Mouse (Mus musculus) gonadal fat pad, adult 2 months (tissue): ENCODE results near the gene Card19. TPM values are rescaled to one million over a fixed set of nuclear protein-coding genes. Genes with fewer than 3 reads are reported as not detected.

ENCODE experiments used
- DNase-seq: peaks from one replicate; pipeline ENCODE4 v3.0.0-alpha.2; 2012; ENCODE audit warnings: low read depth
- polyA plus RNA-seq: library from polyadenylated mRNA; depleted of rRNA; stranded (reverse); fragments of >200 nt; gene quantifications from 2 replicates; pipeline ENCODE4 v1.2.3, GENCODE M21; 2012; rRNA removed

Card19 gene
- polyA plus RNA-seq, 1 experiment: 108 TPM

DNA sequence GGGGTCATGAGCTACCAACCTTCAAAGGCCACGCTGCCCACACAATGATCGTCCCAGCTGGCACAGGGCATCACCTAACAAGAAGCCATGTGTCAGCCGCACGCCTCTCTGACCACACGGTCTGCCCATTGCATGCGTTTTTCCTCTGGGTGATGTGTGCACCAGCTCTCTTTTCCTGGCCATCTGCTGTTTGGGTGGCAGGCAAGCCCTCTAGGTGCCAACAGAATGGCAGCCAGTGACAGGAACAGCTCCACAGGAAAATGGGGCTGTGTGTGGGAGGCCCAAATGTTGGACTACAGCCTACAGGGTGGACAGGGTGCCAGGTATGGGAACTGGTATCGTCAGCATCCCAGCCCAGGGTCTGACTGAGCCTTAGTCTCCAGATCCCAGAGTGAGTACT is 43.5 kb downstream of the Card19 start:
- DNase-seq: no peak

- no peak for DNase-seq
Measured at GRCm38 (mm10) chr13:49171729-49172128, 44.1 kb downstream of the Card19 start.

- DNase-seq: no peak
Measured at GRCm38 (mm10) chr13:49170623-49171022, 45.2 kb downstream of the Card19 start.

- no peak for DNase-seq
Measured at GRCm38 (mm10) chr13:49169448-49170207, 46.2 kb downstream of the Card19 start.

- DNase-seq: no peak
Measured at GRCm38 (mm10) chr13:49167081-49167480, 48.8 kb downstream of the Card19 start.

- DNase-seq: no peak
Measured at GRCm38 (mm10) chr13:49163645-49164044, 52.2 kb downstream of the Card19 start.

DNA sequence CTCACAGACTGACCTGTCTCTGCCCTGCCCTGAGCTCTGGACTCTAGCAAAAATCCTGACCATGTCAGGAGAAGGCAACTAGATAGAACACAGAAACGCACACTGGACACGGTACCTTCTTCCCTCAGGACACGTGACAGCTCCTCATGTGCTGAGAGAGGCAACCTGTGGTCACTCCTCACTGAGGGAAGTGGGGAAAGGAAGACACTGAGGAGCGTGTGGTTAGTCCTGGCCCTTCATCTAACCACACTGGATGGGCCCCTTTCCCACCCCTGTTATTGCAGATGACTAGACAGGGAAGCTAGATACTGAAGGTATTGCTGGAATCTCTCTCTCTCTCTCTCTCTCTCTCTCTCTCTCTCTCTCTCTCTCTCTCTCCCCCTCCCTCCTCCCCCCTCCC is 53.1 kb downstream of the Card19 start:
- no peak for DNase-seq

- no peak for DNase-seq
Measured at GRCm38 (mm10) chr13:49161236-49161635, 54.6 kb downstream of the Card19 start.

- no peak for DNase-seq
Measured at GRCm38 (mm10) chr13:49158040-49158713, 57.7 kb downstream of the Card19 start.

- no peak for DNase-seq
Measured at GRCm38 (mm10) chr13:49156645-49157044, 59.2 kb downstream of the Card19 start.

DNA sequence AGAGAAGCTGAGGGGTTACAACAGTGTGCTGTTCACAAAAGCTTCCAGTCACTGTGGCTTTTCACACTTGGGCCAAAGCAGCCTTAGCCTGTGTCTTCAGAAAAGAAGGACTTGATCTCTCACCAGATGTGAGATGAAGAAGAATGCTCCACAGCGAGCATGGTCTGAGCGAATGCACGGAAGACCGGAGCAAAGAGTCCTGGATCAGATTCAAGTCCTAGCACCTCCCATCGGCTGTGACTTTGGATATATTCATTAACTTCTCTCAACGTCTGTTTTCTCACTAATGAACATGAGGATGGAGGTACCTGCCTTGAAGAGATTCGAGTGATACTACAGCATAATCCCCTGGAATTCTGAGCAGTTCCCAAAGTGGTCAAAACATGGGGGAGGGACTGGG is 61.2 kb downstream of the Card19 start:
- no peak for DNase-seq

DNA sequence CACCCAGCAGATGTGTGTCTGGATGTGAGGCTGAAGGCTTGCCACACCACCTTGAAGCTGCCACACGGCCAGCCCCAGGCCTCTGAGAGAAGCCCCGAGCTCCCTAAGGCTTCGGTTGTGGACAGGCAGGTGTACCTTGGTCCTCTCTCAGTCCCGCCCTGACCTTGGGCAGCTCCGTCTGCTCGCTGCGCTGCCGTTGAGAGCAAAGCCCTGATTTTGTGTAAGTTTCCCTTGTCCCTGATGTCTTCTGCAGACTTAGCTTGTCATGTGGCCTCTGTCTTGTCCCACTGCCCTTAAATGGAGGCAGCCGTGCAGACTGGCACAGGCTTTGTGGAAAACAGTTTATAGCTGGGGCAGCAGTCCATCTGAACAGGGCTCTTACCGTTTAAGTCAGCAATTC is 61.8 kb downstream of the Card19 start:
- no peak for DNase-seq

Other genes with a start within 250 kb of the Card19 start
- gene Fam120a, start 248.0 kb downstream of the Card19 start, polyA plus RNA-seq: 82.0 and 83.2 TPM in 2 replicates
- gene Wnk2, start 68.0 kb downstream of the Card19 start, polyA plus RNA-seq: 13.4 and 21.2 TPM in 2 replicates
- 121 and 145 TPM in 2 replicates for gene Ninj1, start 28.6 kb downstream of the Card19 start, polyA plus RNA-seq
- 7.7 and 7.8 TPM in 2 replicates for gene Susd3, start 32.7 kb upstream of the Card19 start, polyA plus RNA-seq
- gene Fgd3, start 104.3 kb upstream of the Card19 start, polyA plus RNA-seq: 2.2 and 2.6 TPM in 2 replicates
- gene Bicd2, start 125.5 kb upstream of the Card19 start, polyA plus RNA-seq: 26.2 and 31.4 TPM in 2 replicates
- 11.0 and 13.2 TPM in 2 replicates for gene Ippk, start 205.2 kb upstream of the Card19 start, polyA plus RNA-seq